In the genomic region with DNA sequence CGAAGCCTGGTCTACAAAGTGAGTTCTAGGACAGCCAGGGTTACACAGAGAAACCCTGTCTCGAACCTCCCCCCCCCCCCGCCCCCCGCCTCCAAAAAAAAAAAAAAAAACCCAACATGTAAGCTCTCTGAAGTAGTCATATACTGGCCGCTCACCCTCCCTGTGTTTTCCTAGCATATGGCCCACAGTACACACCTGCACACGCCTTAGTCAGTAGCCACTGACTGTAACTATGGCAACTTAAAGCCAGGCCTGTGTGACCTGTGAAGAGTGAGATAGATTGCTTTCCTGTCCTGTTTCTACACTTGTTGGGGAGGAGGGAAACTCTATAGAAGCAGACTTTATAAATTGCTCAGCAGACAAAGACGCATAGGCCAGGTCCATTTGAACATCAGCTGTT, we compare ENCODE assay signal across 20 mouse cellular contexts.
DNase-seq lines count a peak whose midpoint lies in the region; ATAC-seq lines count a peak whose summit lies in the region.
"Had no signal": no experiment of that assay in that cellular context is flagged by ENCODE, and none has a peak within 500 bp of the region (broad histone marks: within the 10 kb centered on the region; RNA-seq: fewer than 3 reads in every experiment).

No protein-coding gene starts in this region.

- no peak overlapping the region for H3K4me3 ChIP-seq in hindbrain, embryonic 15.5 days
- no peak overlapping the region for H3K4me3 ChIP-seq in hindbrain, embryonic 14.5 days (replicated peaks; ENCODE audit: low read length)
- no peak overlapping the region for H3K4me3 ChIP-seq in limb, embryonic 11.5 days (ENCODE audit: low read depth, low read length)
- H3K4me3 ChIP-seq in limb, embryonic 10.5 days = no peak overlapping the region
- H3K4me3 ChIP-seq: embryonic facial prominence, embryonic 12.5 days; erythroblast, embryonic 14.5 days; forebrain, embryonic 10.5 days; forebrain, embryonic 12.5 days had no signal

- H3K4me1 ChIP-seq in hindbrain, embryonic 15.5 days (replicated peaks) = 0 out of 2 replicates have a peak, but pooled peaks cover 3% of the 10 kb centered on the region
- no peaks in the 10 kb centered on the region for H3K4me1 ChIP-seq in hindbrain, embryonic 14.5 days (replicated peaks; ENCODE audit: control insufficient read depth, insufficient read depth, low read length)
- no peaks in the 10 kb centered on the region for H3K4me1 ChIP-seq in limb, embryonic 11.5 days (ENCODE audit: control insufficient read depth, insufficient read depth, low read length)
- H3K4me1 ChIP-seq in limb, embryonic 10.5 days = 0 out of 2 replicates have a peak, but pooled peaks cover 6% of the 10 kb centered on the region
- H3K4me1 ChIP-seq: forebrain, embryonic 10.5 days; forebrain, embryonic 12.5 days had no signal

- H3K27me3 ChIP-seq in hindbrain, embryonic 15.5 days = no peaks in the 10 kb centered on the region
- no peaks in the 10 kb centered on the region for H3K27me3 ChIP-seq in hindbrain, embryonic 14.5 days (ENCODE audit: control insufficient read depth, insufficient read depth, low read length)
- no peaks in the 10 kb centered on the region for H3K27me3 ChIP-seq in limb, embryonic 11.5 days (ENCODE audit: control insufficient read depth, insufficient read depth, low read length)
- H3K27me3 ChIP-seq in limb, embryonic 10.5 days (ENCODE audit: low read depth, poor library complexity, severe bottlenecking) = no peaks in the 10 kb centered on the region
- H3K27me3 ChIP-seq: embryonic facial prominence, embryonic 12.5 days; forebrain, embryonic 12.5 days had no signal

- no peaks in the 10 kb centered on the region for H3K36me3 ChIP-seq in hindbrain, embryonic 15.5 days
- H3K36me3 ChIP-seq in hindbrain, embryonic 14.5 days (replicated peaks; ENCODE audit: control insufficient read depth, insufficient read depth) = no peaks in the 10 kb centered on the region
- H3K36me3 ChIP-seq in limb, embryonic 11.5 days (ENCODE audit: control insufficient read depth, insufficient read depth, low read length) = no peaks in the 10 kb centered on the region
- no peaks in the 10 kb centered on the region for H3K36me3 ChIP-seq in limb, embryonic 10.5 days
- H3K36me3 ChIP-seq: embryonic facial prominence, embryonic 12.5 days; forebrain, embryonic 12.5 days had no signal

- ATAC-seq in hindbrain, embryonic 15.5 days (ENCODE audit: low FRiP score, low read depth) = 0 out of 2 replicates have a peak, but pooled peaks have one; percentile 54
- ATAC-seq in hindbrain, embryonic 14.5 days (ENCODE audit: low FRiP score) = no peak
- ATAC-seq in limb, embryonic 11.5 days (ENCODE audit: insufficient number of reproducible peaks, low FRiP score, low TSS enrichment, low read depth) = no peak
- ATAC-seq: forebrain, embryonic 14.5 days; forebrain, embryonic 16.5 days had no signal

- H3K4me2 ChIP-seq in hindbrain, embryonic 15.5 days = no peak overlapping the region
- no peak overlapping the region for H3K4me2 ChIP-seq in hindbrain, embryonic 14.5 days (replicated peaks)
- no peak overlapping the region for H3K4me2 ChIP-seq in limb, embryonic 11.5 days (ENCODE audit: low read depth, severe bottlenecking)
- H3K4me2 ChIP-seq: embryonic facial prominence, embryonic 12.5 days; forebrain, embryonic 12.5 days had no signal

- DNase-seq in hindbrain, embryonic 14.5 days (ENCODE audit: low spot score) = no peak
- peak; percentile 20 for DNase-seq in limb, embryonic 11.5 days (ENCODE audit: low spot score)
- DNase-seq in limb, embryonic 10.5 days (ENCODE audit: low spot score) = no peak
- DNase-seq: adrenal gland, adult 2 months; adrenal gland, postnatal 10 days; adrenal gland, postnatal 25 days; cerebellum, adult 11 months; cerebellum, adult 18-20 months; cerebellum, adult 8-10 months; cerebellum, adult 9-11 months; cerebellum, postnatal 14 days; cerebellum, postnatal 36 days; embryo, embryonic 11 days had no signal

- H3K9me3 ChIP-seq in hindbrain, embryonic 15.5 days = no peaks in the 10 kb centered on the region
- no peaks in the 10 kb centered on the region for H3K9me3 ChIP-seq in hindbrain, embryonic 14.5 days (ENCODE audit: control insufficient read depth, low read length)
- no peaks in the 10 kb centered on the region for H3K9me3 ChIP-seq in limb, embryonic 11.5 days (ENCODE audit: control insufficient read depth, low read length)
- no peaks in the 10 kb centered on the region for H3K9me3 ChIP-seq in limb, embryonic 10.5 days (replicated peaks)
- H3K9me3 ChIP-seq: embryonic facial prominence, embryonic 12.5 days; forebrain, embryonic 12.5 days had no signal

- WGBS in hindbrain, embryonic 15.5 days = 72% methylated on average over 7 of the region's 7 CpGs
- 78% methylated on average over 4 of the region's 7 CpGs for WGBS in hindbrain, embryonic 14.5 days
- 84% methylated on average over 5 of the region's 7 CpGs for WGBS in limb, embryonic 11.5 days
- 86% methylated on average over 5 of the region's 7 CpGs for WGBS in limb, embryonic 10.5 days

- no peak overlapping the region for H3K27ac ChIP-seq in hindbrain, embryonic 15.5 days (replicated peaks)
- H3K27ac ChIP-seq in hindbrain, embryonic 14.5 days = no peak overlapping the region
- H3K27ac ChIP-seq in limb, embryonic 11.5 days (replicated peaks; ENCODE audit: low read depth, low read length) = no peak overlapping the region
- no peak overlapping the region for H3K27ac ChIP-seq in limb, embryonic 10.5 days
- H3K27ac ChIP-seq: embryonic facial prominence, embryonic 12.5 days; forebrain, embryonic 10.5 days; forebrain, embryonic 12.5 days had no signal

- H3K9ac ChIP-seq in hindbrain, embryonic 15.5 days = no peak overlapping the region
- H3K9ac ChIP-seq in hindbrain, embryonic 14.5 days = no peak overlapping the region
- H3K9ac ChIP-seq in limb, embryonic 11.5 days (ENCODE audit: low read length) = no peak overlapping the region
- H3K9ac ChIP-seq: embryonic facial prominence, embryonic 12.5 days; forebrain, embryonic 12.5 days had no signal
